Mouse (Mus musculus): ENCODE results near the gene Elmsan1. TPM values are rescaled to one million over a fixed set of nuclear protein-coding genes. Genes with fewer than 3 reads are reported as not detected.
A peak's percentile ranks its signal among the peaks of the same experiment; 100 is the strongest.

Gene Elmsan1
- polyA plus RNA-seq, 1 experiment from 2014 or later = 9.6 TPM

GRCm38 (mm10) chr12:84186536-84186935 lies 32.1 kb downstream of the Elmsan1 start:
- Histone ChIP-seq H3K9ac (ENCODE audit: low read length) (no peak overlapping the region), H3K4me2 (ENCODE audit: low read depth, low read length, severe bottlenecking) (no peak overlapping the region), H3K36me3 (ENCODE audit: control insufficient read depth, insufficient read depth, low read length) (no peaks in the 10 kb centered on the region), H3K27me3 (ENCODE audit: control insufficient read depth, insufficient read depth, low read length) (no peaks in the 10 kb centered on the region), H3K27ac (ENCODE audit: low read depth, low read length) (no peak overlapping the region), H3K4me1 (replicated peaks; ENCODE audit: control insufficient read depth, insufficient read depth, low read length) (peaks cover 12% of the 10 kb centered on the region), H3K9me3 (ENCODE audit: control insufficient read depth, low read length) (no peaks in the 10 kb centered on the region; the same call in 1 of the 2 replicates), H3K4me3 (ENCODE audit: low read depth, low read length) (no peak overlapping the region)
- 69% methylated on average over 3 of the region's 3 CpGs for WGBS
- ATAC-seq (replicated peaks; ENCODE audit: low FRiP score) (no peak), DNase-seq (ENCODE audit: low spot score) (no peak)

- DNase-seq (ENCODE audit: low spot score) (no peak), ATAC-seq (replicated peaks; ENCODE audit: low FRiP score) (no peak)
- no peak overlapping the region for H3K4me2 ChIP-seq (ENCODE audit: low read depth, low read length, severe bottlenecking)
- peaks cover 4% of the 10 kb centered on the region; the same call in 1 of the 2 replicates for H3K4me1 ChIP-seq (replicated peaks; ENCODE audit: control insufficient read depth, insufficient read depth, low read length)
- H3K36me3 ChIP-seq (ENCODE audit: control insufficient read depth, insufficient read depth, low read length) = no peaks in the 10 kb centered on the region
- no peaks in the 10 kb centered on the region for H3K27me3 ChIP-seq (ENCODE audit: control insufficient read depth, insufficient read depth, low read length)
- H3K9me3 ChIP-seq (ENCODE audit: control insufficient read depth, low read length) = no peaks in the 10 kb centered on the region; the same call in 1 of the 2 replicates
- no peak overlapping the region for H3K4me3 ChIP-seq (ENCODE audit: low read depth, low read length)
- 77% methylated on average over 6 of the region's 6 CpGs for WGBS
- H3K9ac ChIP-seq (ENCODE audit: low read length) = no peak overlapping the region
- H3K27ac ChIP-seq (ENCODE audit: low read depth, low read length) = no peak overlapping the region
Observed at GRCm38 (mm10) chr12:84185547-84185946, 33.1 kb downstream of the Elmsan1 start.

GRCm38 (mm10) chr12:84184979-84185378 lies 33.7 kb downstream of the Elmsan1 start:
- H3K36me3 ChIP-seq (ENCODE audit: control insufficient read depth, insufficient read depth, low read length) = no peaks in the 10 kb centered on the region
- no peak overlapping the region for H3K27ac ChIP-seq (ENCODE audit: low read depth, low read length)
- no peak for ATAC-seq (replicated peaks; ENCODE audit: low FRiP score)
- peaks cover 5% of the 10 kb centered on the region; the same call in 1 of the 2 replicates for H3K4me1 ChIP-seq (replicated peaks; ENCODE audit: control insufficient read depth, insufficient read depth, low read length)
- no peaks in the 10 kb centered on the region for H3K27me3 ChIP-seq (ENCODE audit: control insufficient read depth, insufficient read depth, low read length)
- 94% methylated on average over 5 of the region's 5 CpGs for WGBS
- H3K4me2 ChIP-seq (ENCODE audit: low read depth, low read length, severe bottlenecking) = no peak overlapping the region
- no peak for DNase-seq (ENCODE audit: low spot score)
- no peak overlapping the region for H3K4me3 ChIP-seq (ENCODE audit: low read depth, low read length)
- H3K9me3 ChIP-seq (ENCODE audit: control insufficient read depth, low read length) = no peaks in the 10 kb centered on the region; the same call in 1 of the 2 replicates
- H3K9ac ChIP-seq (ENCODE audit: low read length) = no peak overlapping the region

GRCm38 (mm10) chr12:84181999-84182398 lies 36.7 kb downstream of the Elmsan1 start:
- ATAC-seq (replicated peaks; ENCODE audit: low FRiP score) (no peak), DNase-seq (ENCODE audit: low spot score) (no peak)
- Histone ChIP-seq H3K9me3 (ENCODE audit: control insufficient read depth, low read length) (no peaks in the 10 kb centered on the region; the same call in 1 of the 2 replicates), H3K27me3 (ENCODE audit: control insufficient read depth, insufficient read depth, low read length) (no peaks in the 10 kb centered on the region), H3K27ac (ENCODE audit: low read depth, low read length) (0 out of 2 replicates have a peak overlapping the region, but pooled peaks have one; percentile 59), H3K4me2 (ENCODE audit: low read depth, low read length, severe bottlenecking) (no peak overlapping the region), H3K9ac (ENCODE audit: low read length) (no peak overlapping the region), H3K4me3 (ENCODE audit: low read depth, low read length) (no peak overlapping the region), H3K36me3 (ENCODE audit: control insufficient read depth, insufficient read depth, low read length) (no peaks in the 10 kb centered on the region), H3K4me1 (replicated peaks; ENCODE audit: control insufficient read depth, insufficient read depth, low read length) (peaks cover 15% of the 10 kb centered on the region; the same call in 1 of the 2 replicates)
- WGBS = 84% methylated on average over 6 of the region's 6 CpGs

GRCm38 (mm10) chr12:84180701-84181435 lies 37.8 kb downstream of the Elmsan1 start:
- peak overlapping the region; percentile 59 for H3K27ac ChIP-seq (ENCODE audit: low read depth, low read length)

GRCm38 (mm10) chr12:84180090-84180489 lies 38.6 kb downstream of the Elmsan1 start:
- WGBS = 85% methylated on average over 3 of the region's 3 CpGs
- Histone ChIP-seq H3K4me1 (replicated peaks; ENCODE audit: control insufficient read depth, insufficient read depth, low read length) (peaks cover 27% of the 10 kb centered on the region), H3K27me3 (ENCODE audit: control insufficient read depth, insufficient read depth, low read length) (no peaks in the 10 kb centered on the region), H3K36me3 (ENCODE audit: control insufficient read depth, insufficient read depth, low read length) (no peaks in the 10 kb centered on the region), H3K4me3 (ENCODE audit: low read depth, low read length) (no peak overlapping the region), H3K9ac (ENCODE audit: low read length) (no peak overlapping the region), H3K4me2 (ENCODE audit: low read depth, low read length, severe bottlenecking) (no peak overlapping the region), H3K9me3 (ENCODE audit: control insufficient read depth, low read length) (no peaks in the 10 kb centered on the region), H3K27ac (ENCODE audit: low read depth, low read length) (no peak overlapping the region)
- DNase-seq (ENCODE audit: low spot score) (peak; percentile 47), ATAC-seq (replicated peaks; ENCODE audit: low FRiP score) (no peak)

More at GRCm38 (mm10) chr12:84180701-84181435, 37.8 kb downstream of the Elmsan1 start:
- peak; percentile 72 for DNase-seq (ENCODE audit: low spot score)
- Histone ChIP-seq H3K9ac (ENCODE audit: low read length) (peak overlapping the region; percentile 3; the same call in 1 of the 2 replicates), H3K27me3 (ENCODE audit: control insufficient read depth, insufficient read depth, low read length) (no peaks in the 10 kb centered on the region), H3K4me3 (ENCODE audit: low read depth, low read length) (no peak overlapping the region), H3K4me2 (ENCODE audit: low read depth, low read length, severe bottlenecking) (no peak overlapping the region), H3K9me3 (ENCODE audit: control insufficient read depth, low read length) (no peaks in the 10 kb centered on the region), H3K36me3 (ENCODE audit: control insufficient read depth, insufficient read depth, low read length) (no peaks in the 10 kb centered on the region), H3K4me1 (replicated peaks; ENCODE audit: control insufficient read depth, insufficient read depth, low read length) (peaks cover 26% of the 10 kb centered on the region)
- ATAC-seq (replicated peaks; ENCODE audit: low FRiP score) = peak; percentile 65
- WGBS = 74% methylated on average over 8 of the region's 8 CpGs

- DNase-seq (ENCODE audit: low spot score) (peak; percentile 49), ATAC-seq (replicated peaks; ENCODE audit: low FRiP score) (no peak)
- 74% methylated on average over 10 of the region's 10 CpGs for WGBS
- H3K4me1 ChIP-seq (replicated peaks; ENCODE audit: control insufficient read depth, insufficient read depth, low read length) = peaks cover 27% of the 10 kb centered on the region
- H3K9me3 ChIP-seq (ENCODE audit: control insufficient read depth, low read length) = no peaks in the 10 kb centered on the region
- no peak overlapping the region for H3K4me3 ChIP-seq (ENCODE audit: low read depth, low read length)
- H3K36me3 ChIP-seq (ENCODE audit: control insufficient read depth, insufficient read depth, low read length) = peaks cover under 1% of the 10 kb centered on the region; the same call in 1 of the 2 replicates
- no peak overlapping the region for H3K4me2 ChIP-seq (ENCODE audit: low read depth, low read length, severe bottlenecking)
- H3K27ac ChIP-seq (ENCODE audit: low read depth, low read length) = no peak overlapping the region
- no peak overlapping the region for H3K9ac ChIP-seq (ENCODE audit: low read length)
- H3K27me3 ChIP-seq (ENCODE audit: control insufficient read depth, insufficient read depth, low read length) = no peaks in the 10 kb centered on the region
Observed at GRCm38 (mm10) chr12:84178652-84179445, 39.8 kb downstream of the Elmsan1 start.

GRCm38 (mm10) chr12:84178052-84178451 lies 40.6 kb downstream of the Elmsan1 start:
- H3K36me3 ChIP-seq (ENCODE audit: control insufficient read depth, insufficient read depth, low read length) = peaks cover 4% of the 10 kb centered on the region; the same call in 1 of the 2 replicates
- no peak for ATAC-seq (replicated peaks; ENCODE audit: low FRiP score)
- no peak overlapping the region for H3K9ac ChIP-seq (ENCODE audit: low read length)
- WGBS = 64% methylated on average over 1 of the region's 1 CpGs
- H3K9me3 ChIP-seq (ENCODE audit: control insufficient read depth, low read length) = no peaks in the 10 kb centered on the region
- peaks cover 27% of the 10 kb centered on the region for H3K4me1 ChIP-seq (replicated peaks; ENCODE audit: control insufficient read depth, insufficient read depth, low read length)
- no peak overlapping the region for H3K27ac ChIP-seq (ENCODE audit: low read depth, low read length)
- H3K4me3 ChIP-seq (ENCODE audit: low read depth, low read length) = no peak overlapping the region
- no peak for DNase-seq (ENCODE audit: low spot score)
- H3K4me2 ChIP-seq (ENCODE audit: low read depth, low read length, severe bottlenecking) = no peak overlapping the region
- no peaks in the 10 kb centered on the region for H3K27me3 ChIP-seq (ENCODE audit: control insufficient read depth, insufficient read depth, low read length)
